Mouse (Mus musculus): ENCODE data around the gene LTO1.

The LTO1 gene

DNA sequence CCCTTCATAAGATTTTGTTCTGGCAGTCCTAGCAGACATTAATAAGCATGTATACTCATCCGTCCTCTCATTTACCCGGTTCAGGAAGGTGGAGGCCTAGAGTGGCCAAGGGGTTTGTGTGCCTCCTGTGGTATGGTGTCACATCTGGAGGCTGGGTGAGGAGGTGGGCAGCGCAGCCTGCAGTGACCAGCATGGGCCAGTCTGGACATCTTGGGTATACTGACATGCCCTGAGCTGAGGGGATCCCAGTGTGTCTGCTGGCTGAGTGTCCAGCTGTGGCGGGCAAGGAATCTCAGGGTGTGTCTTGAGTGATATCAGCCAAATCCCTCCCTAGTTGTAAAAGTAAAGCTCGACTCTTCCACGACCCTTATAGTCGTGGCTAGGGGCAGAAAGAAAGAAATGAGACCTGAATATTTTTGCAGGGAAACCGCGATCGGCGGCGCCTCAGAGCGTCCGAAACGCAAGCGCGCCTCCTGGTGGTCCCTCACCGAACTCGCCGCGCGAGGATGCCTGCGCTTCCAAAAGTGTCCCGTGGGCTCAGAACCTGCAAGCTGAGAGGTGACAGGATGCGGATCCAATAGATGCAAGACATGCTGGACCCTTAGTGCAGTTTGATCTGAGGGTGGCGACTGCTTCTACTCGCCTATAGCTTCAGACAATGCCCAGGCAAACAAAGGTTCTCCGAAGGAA, 8.0 kb upstream of the LTO1 start:
- in situ Hi-C loops (cut with MboI; ENCODE audit: low sequenced_read_pairs), result loop anchor here (10.0 kb wide), 1 partner anchor 122 kb away; no protein-coding TSS in a partner anchor

DNA sequence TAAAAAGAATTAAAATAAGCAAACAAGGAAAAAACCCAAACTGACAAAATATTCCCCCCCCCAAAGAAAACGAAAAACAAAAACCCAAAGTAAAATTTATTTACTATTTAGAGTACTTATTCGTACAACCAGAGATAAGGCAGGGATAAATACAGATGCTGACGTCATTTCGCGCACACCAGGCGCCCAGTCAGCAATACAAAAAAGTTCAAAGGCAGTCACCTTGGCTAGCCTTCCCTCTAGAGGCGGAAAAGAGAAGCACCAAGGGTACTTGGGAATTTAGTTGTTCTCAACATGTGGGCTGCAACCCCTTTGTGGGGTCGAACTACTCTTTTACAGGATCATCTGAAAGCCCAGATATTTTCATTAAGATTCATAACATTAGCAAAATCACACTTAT, 7.1 kb upstream of the LTO1 start:
- in situ Hi-C loops (cut with MboI; ENCODE audit: low sequenced_read_pairs), result loop anchor here (10.0 kb wide), 1 partner anchor 123 kb away; no protein-coding TSS in a partner anchor

DNA sequence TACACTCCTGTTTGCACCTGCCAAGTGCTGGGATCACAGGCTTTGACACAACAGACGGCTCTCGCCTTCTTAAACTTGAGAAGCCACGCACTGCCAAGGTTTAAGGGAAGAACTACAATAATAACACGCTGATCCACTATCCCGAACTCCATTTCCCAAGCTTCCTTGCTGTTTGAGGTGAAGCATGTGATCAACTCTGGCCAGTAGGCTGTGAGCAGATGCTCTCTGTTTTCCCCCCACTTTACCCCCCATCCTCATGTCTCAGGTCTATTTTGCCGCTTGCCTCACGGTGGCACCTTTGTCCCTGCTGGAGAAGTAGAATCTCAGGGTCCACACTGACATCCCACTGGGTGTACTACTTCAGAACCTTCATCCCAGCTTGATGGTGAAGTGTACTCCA, 6.2 kb upstream of the LTO1 start:
- in situ Hi-C loops (cut with MboI; ENCODE audit: low sequenced_read_pairs), result loop anchor here (10.0 kb wide), 1 partner anchor 124 kb away; no protein-coding TSS in a partner anchor

DNA sequence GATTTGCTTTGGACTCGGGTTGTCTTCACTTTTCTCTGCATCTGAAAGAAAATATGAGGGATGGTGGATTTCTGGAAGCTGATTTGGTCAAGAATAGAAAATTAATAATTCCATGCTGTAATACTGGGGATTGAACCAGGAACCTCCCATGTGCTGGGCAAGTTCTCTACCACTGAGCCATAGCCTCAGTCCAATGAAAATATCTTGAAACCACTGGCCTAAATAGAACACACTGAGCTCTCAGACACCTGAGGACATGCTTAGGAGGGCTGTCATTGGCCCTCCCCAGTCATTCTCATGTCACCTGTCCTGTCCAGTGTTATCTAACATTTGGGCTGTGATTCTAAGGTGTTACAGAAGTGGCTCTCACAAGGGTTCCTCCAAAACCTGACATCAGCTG, 3.8 kb upstream of the LTO1 start:
- in situ Hi-C loops (cut with MboI; ENCODE audit: low sequenced_read_pairs), result no loop called here

DNA sequence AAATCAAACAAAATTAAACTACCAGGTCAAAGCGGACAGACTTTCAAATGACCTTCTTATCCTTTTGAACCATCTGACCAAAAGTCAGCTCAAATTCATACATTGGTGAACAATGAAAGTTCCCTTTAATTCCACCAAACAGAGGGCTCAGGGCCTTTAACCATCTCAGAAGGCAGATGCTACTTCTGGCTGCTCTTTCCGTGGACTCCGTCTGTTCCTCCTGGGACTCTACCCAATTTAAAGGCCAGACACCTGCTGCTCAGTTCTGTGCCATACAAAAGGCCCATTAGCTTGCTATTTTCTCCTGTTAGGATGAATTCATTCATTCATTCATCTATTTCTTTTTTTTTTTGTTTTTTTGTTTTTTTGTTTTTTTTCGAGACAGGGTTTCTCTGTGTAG, 2.0 kb upstream of the LTO1 start:
- in situ Hi-C loops (cut with MboI; ENCODE audit: low sequenced_read_pairs), result no loop called here

DNA sequence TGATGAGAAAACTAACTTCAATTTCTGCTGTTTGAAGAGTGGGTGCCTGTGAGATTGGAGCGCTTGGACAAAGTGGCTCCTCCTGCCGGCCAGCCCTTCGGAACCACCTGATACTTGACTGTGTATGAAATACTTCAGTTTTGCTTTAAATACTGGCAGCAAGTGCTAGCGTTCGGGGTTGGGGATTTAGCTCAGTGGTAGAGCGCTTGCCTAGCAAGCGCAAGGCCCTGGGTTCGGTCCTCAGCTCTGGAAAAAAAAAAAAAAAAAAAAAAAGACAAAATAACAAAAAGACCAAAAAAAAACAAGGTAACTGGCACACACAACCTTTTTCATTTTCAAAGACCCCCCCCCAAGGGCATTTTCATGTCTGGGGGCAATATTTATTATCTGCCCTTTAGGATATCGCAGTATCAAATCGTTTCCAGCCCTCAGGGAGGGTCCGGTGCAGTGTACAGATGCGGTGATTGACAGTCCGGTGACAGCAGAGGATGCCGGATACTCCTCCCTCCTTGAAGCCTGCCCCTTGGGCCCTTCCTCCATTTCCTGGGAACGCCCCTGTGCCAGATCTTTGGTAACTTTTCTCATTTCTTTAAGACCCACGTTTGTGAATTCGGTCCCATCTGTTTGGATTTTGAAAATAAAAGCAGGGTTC, 478 bp upstream of the LTO1 start:
- in situ Hi-C loops (cut with MboI; ENCODE audit: low sequenced_read_pairs), result no loop called here

DNA sequence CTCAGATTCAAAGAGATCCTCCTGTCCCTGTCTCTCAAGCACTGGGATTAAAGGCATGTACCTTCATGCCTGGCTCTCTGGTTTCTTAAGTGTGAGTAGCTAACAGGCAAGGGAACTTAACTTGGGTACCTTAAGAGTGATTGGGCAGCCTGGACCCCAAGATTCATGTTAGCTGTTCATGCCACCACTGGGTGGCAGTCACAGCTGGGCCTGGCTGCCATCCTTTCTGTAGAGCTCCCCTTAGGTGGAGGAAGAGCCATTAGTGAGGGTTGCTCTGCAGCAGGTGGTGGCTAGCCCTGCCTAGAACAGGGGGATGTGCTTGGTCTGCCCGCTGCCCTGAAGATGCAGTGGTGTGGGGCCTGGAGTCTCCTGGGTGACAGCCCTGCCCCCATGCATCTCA, 3.9 kb downstream of the LTO1 start:
- in situ Hi-C loops (cut with MboI; ENCODE audit: low sequenced_read_pairs), result no loop called here

DNA sequence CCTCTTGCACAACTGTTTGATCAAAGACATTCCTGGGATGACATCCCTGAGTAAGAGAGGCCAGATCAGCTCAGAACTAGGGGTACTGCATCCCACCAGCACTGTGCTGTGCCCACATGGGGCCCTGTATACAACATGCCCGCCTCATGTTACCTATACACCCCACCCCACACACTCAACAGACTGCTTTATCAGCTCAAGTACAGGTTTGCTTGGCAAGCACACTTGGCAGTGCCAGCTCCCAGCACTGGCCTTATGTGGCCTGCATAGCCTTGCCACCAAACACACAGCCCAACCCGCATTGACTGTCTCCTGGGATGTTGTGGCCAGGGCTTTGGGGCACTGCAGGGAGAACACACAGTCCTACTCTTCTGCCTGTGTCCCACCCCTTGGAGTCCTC, 12.7 kb downstream of the LTO1 start:
- in situ Hi-C loops (cut with MboI; ENCODE audit: low sequenced_read_pairs), result no loop called here

DNA sequence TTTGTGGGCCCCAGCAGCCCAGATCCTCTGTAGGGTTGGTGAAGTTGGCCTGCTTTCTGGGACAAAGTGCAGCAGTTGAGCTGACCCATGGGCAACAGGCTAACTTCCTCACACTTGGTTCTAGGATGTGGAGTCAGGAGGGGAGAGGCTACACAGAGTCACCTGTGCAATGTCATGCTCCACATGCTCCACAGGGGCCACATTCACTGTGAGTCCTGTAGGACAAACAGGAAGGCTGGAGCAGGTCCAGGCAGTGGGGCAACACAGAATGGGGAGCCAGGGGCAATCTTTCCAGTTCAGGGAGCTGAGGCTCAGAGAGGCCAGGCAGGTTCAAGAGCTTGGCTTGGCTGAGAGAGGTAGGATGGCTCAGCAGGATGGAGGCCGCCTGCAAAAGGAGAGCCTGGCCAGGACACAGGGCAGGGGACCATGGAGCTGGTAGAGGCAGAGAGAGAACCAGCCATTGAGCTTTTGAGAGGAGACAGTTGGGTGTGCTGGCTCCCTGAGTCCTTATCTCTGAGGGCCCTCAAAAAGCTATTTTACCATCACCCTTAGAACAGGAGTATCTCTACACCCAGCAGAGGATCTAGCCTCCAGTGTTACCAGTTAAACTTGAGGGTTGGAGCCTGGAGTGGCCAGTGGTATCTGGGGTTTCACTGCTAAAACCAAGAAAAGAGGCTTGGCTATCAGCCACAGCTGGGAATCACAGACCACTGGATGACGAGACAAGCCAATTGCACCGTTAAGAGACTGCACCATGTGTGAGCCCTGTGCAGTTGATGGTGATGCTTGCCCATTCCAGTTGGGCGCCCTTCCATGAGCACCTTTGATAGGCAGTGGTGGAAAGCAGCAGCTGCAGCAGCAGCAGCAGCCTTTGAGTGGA, 13.3 kb downstream of the LTO1 start:
- in situ Hi-C loops (cut with MboI; ENCODE audit: low sequenced_read_pairs), result no loop called here

DNA sequence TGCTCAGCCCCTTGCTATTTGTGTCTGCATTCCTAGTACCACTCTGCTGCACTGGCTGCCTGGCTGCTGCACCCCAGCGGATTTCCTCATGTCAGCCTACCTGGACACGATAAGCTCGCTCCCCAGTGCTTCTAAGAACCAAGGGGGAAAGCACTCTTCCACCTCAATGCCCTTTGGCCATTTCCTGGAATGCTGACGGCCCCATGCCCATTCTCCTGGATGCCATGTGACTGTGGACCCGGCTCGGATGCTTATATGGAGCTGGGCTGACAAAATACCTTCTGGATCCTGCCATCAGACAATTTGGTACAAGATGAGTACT, 13.9 kb downstream of the LTO1 start:
- in situ Hi-C loops (cut with MboI; ENCODE audit: low sequenced_read_pairs), result no loop called here

DNA sequence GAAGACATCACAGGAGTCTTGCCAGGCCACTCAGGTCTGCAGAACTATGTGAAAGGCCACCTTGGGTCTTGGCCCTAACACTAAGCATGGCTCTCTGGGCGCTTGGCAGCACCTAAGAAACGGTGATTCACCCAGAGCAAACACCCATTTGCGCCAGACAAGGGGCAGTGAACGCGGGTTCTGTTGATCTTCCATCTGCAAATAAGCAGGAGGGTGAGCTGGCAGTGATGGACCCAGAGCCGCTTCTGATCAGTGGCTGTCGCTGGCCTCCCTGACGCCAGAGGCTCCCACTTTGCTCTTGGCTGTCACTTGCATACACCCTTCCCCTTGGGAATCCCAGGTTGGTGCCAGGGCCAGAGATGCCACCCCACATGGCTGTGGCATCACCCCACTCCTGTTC, 14.6 kb downstream of the LTO1 start:
- in situ Hi-C loops (cut with MboI; ENCODE audit: low sequenced_read_pairs), result no loop called here

DNA sequence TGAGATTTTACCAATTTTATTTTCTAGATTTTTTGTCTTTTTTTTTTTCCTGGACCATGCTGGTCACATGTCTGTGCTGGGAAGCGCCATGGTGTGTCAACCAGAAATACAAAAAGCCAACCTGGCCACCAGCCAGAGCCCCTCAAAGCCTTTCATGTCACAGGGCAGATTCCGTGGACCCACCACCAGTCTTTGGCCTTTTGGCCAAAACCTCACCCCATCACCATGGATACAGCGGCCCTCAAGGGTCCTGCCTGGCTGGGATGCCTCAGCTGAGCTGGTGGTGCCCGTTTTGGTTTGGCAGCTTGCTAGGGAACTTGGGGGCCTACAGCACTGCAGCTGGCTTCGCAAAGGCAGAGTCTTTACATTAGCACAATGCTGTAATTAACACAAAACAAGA, 15.0 kb downstream of the LTO1 start:
- in situ Hi-C loops (cut with MboI; ENCODE audit: low sequenced_read_pairs), result no loop called here

DNA sequence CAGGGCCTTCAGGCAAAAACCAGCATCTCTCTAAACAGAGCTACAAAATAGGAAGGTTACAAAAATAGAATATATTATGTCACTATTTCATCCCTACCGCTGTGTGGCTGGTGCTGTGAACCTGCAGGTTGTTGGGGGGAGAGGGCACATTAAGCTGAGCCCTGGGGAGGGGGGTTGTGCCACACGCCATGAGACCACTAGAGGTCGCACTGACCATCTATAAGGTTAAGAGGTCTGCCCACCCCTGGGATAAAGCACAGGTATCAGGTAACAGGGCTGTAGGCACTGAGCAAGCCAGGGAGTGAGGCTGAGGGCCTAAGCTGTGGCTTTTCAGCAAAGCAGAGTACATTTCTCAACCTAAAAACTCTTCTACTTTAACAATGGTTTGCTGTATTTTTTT, 16.9 kb downstream of the LTO1 start:
- in situ Hi-C loops (cut with MboI; ENCODE audit: low sequenced_read_pairs), result no loop called here

DNA sequence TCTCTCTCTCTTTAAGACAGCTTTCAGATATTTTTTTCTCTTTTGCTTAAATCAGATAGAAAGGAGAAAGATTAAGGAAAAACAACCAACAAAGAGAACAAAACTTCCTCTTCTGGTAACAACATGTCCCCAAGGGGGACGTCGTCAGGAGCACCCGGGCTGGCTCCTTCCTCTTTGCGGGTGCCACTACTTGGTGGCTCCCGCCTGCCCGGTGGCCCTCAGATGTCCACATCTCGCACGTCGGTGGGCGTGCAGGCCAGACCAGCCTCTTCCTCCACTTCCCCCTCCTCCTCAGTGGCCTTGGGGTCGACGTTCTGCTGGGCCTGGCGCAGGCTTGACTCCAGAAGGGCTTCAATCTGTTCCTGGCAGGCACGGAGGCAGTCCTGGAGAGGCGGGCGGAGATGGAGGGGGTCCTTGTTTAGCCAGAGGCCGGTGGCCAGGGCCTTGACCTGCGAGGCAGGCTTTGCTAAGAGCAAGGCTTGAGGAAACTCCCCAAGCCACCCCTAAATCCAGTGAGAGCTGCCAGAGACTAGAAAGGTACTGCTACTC, 17.6 kb downstream of the LTO1 start:
- in situ Hi-C loops (cut with MboI; ENCODE audit: low sequenced_read_pairs), result no loop called here

DNA sequence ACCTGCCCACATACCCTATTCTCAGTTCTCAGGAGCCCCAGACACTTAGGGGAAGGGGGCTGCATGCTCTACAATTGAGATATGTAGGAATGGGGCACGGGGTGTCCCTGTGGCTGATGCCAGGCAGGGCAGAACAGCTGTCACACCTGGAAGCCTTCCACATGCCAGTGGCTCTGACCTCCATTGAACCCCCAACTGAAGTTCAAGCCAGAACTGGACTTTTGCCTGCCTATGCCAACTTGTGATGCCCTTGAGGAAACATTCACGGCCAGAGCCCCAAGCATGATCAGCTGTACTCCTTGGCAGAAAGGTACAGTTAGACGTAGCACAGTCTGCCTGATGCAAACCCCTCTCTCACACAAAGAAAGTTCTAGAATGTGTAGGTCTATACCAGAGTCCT, 18.4 kb downstream of the LTO1 start:
- in situ Hi-C loops (cut with MboI; ENCODE audit: low sequenced_read_pairs), result no loop called here

DNA sequence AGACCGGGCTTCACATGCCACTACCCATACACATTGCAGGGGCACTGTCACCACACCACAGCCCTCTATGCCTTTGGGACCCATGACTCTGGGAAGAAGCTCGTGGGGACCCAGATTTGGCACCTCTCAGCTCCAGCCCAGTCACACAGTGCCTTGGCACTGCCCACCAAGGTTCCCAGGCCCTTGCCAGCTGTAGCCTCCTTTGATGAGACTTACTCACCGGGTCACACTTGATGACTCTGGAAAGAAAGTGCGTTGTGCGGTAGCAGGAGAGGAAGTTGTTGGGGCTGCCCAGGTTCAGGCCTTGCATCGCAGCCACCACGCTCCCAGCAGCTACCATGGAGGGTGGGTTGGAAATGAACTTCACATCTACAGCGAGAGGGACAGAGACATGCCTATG, 18.9 kb downstream of the LTO1 start:
- in situ Hi-C loops (cut with MboI; ENCODE audit: low sequenced_read_pairs), result no loop called here

DNA sequence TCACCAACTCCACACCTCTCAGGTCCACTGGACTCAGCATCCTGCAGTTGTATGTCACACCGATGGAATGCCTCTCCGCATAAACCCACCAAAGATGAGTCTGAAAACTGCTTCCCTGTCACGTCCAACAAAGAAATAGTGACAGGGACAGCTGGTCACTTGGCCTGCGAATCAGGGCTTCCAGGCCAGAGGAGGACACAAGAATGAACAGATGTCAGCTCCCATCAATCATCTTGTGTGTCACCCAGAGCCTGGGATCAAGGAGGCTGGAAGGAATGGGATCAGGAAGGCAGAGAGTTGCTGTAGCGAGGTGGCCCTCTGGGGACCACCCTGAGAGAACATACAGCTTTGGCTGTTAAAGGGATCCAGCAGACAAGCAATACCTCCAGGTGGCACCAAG, 20.0 kb downstream of the LTO1 start:
- in situ Hi-C loops (cut with MboI; ENCODE audit: low sequenced_read_pairs), result loop anchor here (5.0 kb wide), 1 partner anchor 307 kb away; no protein-coding TSS in a partner anchor

DNA sequence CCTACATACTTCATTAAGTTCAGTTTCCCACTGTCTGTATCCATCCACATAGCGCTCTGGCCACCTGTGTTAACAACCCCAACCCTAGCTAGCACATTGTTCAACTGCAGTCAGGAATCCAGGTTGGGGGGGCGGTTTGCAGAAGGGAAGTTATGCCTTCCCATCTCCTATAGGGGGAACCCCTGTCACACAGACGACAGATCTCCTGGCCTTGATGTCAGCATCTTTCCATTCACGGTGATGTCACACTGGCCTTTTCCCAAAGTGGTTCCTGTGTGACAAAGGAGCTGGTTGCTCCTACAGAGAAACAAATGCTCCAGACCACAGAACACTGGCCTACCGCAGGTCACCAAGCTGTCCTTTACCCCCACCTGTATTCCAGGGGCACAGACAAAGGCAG, 20.7 kb downstream of the LTO1 start:
- in situ Hi-C loops (cut with MboI; ENCODE audit: low sequenced_read_pairs), result loop anchor here (5.0 kb wide), 1 partner anchor 307 kb away; no protein-coding TSS in a partner anchor

DNA sequence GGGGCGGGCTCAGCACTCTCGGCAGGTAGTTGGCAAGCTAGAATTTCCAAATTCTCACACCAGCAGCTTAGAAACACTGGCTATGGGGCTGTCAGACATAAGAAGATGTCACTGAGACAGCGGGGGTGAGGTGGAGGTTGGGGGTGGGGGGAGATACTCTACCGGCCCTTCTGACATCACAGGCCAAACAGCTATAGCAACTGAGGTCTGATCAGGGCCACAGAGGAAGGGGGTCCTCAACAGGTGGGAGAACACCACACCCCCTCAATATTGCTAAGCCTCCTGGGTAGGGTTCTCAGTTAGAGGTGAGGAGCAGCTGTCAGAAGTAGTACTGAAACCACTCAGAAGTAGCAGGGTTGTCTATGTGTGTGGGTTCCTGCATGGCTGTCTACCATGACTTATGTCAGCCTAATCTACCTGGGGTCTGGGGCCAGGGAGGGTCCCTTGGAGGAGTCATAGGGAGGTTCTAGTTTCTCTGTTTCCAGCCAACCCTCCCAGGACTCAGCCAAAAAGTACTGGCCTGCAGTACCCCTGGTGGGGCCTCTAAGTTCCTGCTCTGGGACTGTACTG, 21.5 kb downstream of the LTO1 start:
- in situ Hi-C loops (cut with MboI; ENCODE audit: low sequenced_read_pairs), result loop anchor here (5.0 kb wide), 1 partner anchor 306 kb away; no protein-coding TSS in a partner anchor

DNA sequence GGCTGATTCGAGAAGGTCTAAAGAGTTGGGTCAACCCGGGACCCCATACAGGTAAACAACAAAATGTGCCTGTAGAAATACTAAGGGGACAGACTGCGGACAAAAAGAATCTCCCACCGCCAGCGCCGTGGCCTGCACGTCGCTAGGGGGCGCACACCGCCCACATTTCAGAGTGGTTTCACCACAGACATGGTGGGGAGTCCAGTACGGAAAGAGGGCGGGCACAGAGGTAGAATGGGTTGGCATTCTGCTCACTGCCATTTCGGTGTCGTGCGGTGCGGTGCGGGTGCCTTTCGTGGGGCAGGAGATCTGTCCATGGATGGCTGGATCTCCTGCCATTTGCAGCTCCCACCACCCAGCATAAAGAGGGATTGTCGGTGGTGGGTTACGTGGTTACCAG, 22.6 kb downstream of the LTO1 start:
- in situ Hi-C loops (cut with MboI; ENCODE audit: low sequenced_read_pairs), result loop anchor here (5.0 kb wide), 1 partner anchor 305 kb away; no protein-coding TSS in a partner anchor
